Mouse (Mus musculus): Measurements from ENCODE around the gene Gm973. TPM values are rescaled to one million over a fixed set of nuclear protein-coding genes. Genes with fewer than 3 reads are reported as not detected.

The Gm973 gene
- total and polyA plus RNA-seq, 3 experiments = 0.05 to 3.7 TPM; not detected in 1

DNA sequence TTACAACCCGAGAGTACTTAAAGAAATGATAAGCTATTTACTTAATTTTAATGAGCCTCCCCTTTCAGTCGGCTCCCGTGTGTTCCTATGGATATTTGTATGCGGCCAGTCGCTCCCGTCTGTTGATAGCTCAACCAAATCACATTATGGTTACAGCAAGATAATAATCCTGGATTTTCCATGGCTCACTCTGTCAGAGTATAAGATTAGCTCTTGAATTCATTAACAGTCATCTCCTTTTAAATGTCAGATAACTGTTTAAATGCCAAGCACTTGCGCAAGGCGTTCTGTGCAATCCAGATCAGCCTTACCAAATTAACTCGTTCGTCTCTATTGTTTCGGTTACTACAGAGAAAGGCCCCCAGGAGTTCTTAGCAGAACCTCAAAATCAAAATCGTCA is 76.8 kb downstream of the Gm973 start:
- no peak for DNase-seq (ENCODE audit: low spot score)
- ATAC-seq (ENCODE audit: extremely low read depth, insufficient number of reproducible peaks, low FRiP score, poor library complexity, severe bottlenecking) = no peak
- Histone ChIP-seq H3K36me3 (replicated peaks) (no peaks in the 10 kb centered on the region), H3K4me1 (ENCODE audit: insufficient read depth, low read depth, low read length) (no peaks in the 10 kb centered on the region), H3K4me3 (ENCODE audit: low read depth, low read length) (no peak overlapping the region), H3K27me3 (ENCODE audit: insufficient read depth, low read length) (peaks cover 68% of the 10 kb centered on the region), H3K9me3 (replicated peaks) (no peaks in the 10 kb centered on the region)
- TF ChIP-seq POLR2AphosphoS5 (IDR thresholded peaks at IDR 0.05; ENCODE audit: insufficient replicate concordance, low read depth, low read length) (no peak), GATA1 (IDR thresholded peaks at IDR 0.05; ENCODE audit: borderline replicate concordance, low read length) (no peak), TAL1 (conservative IDR thresholded peaks at IDR 0.05; ENCODE audit: low read depth, low read length) (no peak), GATA2 (IDR thresholded peaks at IDR 0.05; ENCODE audit: borderline replicate concordance, low read depth, low read length) (no peak), CTCF (IDR thresholded peaks at IDR 0.05; ENCODE audit: low read depth, low read length) (no peak)

DNA sequence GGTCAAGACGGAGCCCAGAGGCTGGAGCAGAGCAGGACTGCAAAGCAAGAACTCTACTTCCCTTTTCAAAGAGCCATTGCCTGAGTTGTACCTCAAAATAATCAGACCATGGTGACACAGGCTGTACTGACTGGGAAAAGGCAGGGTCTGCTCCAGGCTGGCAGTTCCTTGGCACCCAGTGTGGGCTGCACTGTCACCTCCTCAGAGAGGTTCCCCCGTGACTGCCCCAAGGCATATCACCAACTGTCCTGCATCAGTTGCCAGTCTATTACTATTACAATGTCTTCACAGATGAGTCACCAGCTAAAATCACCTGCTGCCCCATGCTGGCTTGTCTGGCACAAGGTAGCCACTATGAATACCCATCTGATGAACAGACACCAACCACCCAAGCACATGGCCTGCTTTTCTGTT is 77.6 kb downstream of the Gm973 start:
- no peak for TF ChIP-seq CTCF (IDR thresholded peaks at IDR 0.05; ENCODE audit: low read depth, low read length)
- TF ChIP-seq TAL1 (conservative IDR thresholded peaks at IDR 0.05; ENCODE audit: low read depth, low read length) = no peak
- no peak for TF ChIP-seq POLR2AphosphoS5 (IDR thresholded peaks at IDR 0.05; ENCODE audit: insufficient replicate concordance, low read depth, low read length)
- TF ChIP-seq GATA1 (IDR thresholded peaks at IDR 0.05; ENCODE audit: borderline replicate concordance, low read length) = no peak
- peaks cover 71% of the 10 kb centered on the region for H3K27me3 ChIP-seq (ENCODE audit: insufficient read depth, low read length)
- DNase-seq (ENCODE audit: low spot score) (no peak), ATAC-seq (ENCODE audit: extremely low read depth, insufficient number of reproducible peaks, low FRiP score, poor library complexity, severe bottlenecking) (no peak)
- H3K4me3 ChIP-seq (ENCODE audit: low read depth, low read length) = no peak overlapping the region
- H3K9me3 ChIP-seq (replicated peaks) = no peaks in the 10 kb centered on the region
- H3K4me1 ChIP-seq (ENCODE audit: insufficient read depth, low read depth, low read length) = no peaks in the 10 kb centered on the region
- no peaks in the 10 kb centered on the region for H3K36me3 ChIP-seq (replicated peaks)

DNA sequence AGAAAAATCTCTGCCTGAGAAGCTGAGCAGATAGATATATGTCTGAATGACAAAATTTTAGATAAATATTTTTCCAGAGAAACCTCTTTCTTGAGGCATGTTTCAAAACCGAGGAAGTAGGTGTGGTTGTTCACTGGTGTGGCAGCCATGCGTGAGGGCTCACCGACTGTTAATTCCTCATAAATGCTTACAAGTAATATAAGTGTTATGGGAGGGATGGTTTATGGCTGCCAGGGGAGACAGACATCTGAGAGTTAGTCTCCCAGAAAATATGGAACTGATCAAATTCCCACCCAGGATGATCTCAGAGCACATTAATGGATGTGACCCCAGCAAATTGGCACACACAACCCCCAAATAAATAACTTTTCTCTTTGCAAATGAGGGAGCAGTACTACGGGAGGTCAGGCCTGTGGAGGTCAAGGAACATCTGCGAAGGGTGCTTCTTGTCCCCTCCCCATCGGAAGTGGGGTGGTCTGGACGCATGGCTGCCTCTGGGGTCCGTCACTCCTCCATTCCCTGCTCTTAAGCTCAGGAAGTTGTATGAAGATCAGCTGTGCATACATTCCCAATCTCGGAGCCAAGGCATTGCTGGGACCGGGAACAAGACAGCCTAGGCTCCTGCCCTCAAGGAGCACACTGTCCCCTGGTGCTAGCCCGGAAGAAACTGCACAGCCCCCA is 78.7 kb downstream of the Gm973 start:
- TF ChIP-seq TAL1 (conservative IDR thresholded peaks at IDR 0.05; ENCODE audit: low read depth, low read length) = no peak
- no peak for TF ChIP-seq GATA1 (IDR thresholded peaks at IDR 0.05; ENCODE audit: borderline replicate concordance, low read length)
- no peak for TF ChIP-seq POLR2AphosphoS5 (IDR thresholded peaks at IDR 0.05; ENCODE audit: insufficient replicate concordance, low read depth, low read length)
- TF ChIP-seq CTCF (IDR thresholded peaks at IDR 0.05; ENCODE audit: low read depth, low read length) = no peak
- no peak for TF ChIP-seq GATA2 (IDR thresholded peaks at IDR 0.05; ENCODE audit: borderline replicate concordance, low read depth, low read length)
- H3K4me3 ChIP-seq (ENCODE audit: low read depth, low read length) = no peak overlapping the region
- ATAC-seq (ENCODE audit: extremely low read depth, insufficient number of reproducible peaks, low FRiP score, poor library complexity, severe bottlenecking) = no peak
- no peak for DNase-seq (ENCODE audit: low spot score)
- H3K4me1 ChIP-seq (ENCODE audit: insufficient read depth, low read depth, low read length) = no peaks in the 10 kb centered on the region
- no peaks in the 10 kb centered on the region for H3K36me3 ChIP-seq (replicated peaks)
- no peaks in the 10 kb centered on the region for H3K9me3 ChIP-seq (replicated peaks)
- peaks cover 79% of the 10 kb centered on the region for H3K27me3 ChIP-seq (ENCODE audit: insufficient read depth, low read length)

DNA sequence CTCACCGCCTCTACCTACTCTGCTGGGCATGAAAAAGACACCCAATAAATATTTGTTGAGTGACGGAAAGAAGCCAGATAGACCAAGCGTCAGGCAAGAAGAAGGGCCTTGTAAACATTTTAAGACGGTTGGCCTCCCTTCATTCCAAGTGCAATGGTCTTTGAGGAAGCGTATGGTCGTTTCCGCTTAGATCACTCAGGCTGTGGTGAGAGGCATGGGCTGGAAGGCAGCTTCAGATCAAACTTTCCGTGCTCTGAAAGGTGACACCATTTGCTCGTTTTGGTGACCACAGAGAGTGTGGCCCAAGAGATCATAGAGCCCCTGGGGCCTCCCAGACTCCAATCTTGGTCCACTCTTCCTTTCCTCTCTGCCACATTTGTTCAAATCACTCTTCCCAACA is 79.5 kb downstream of the Gm973 start:
- no peaks in the 10 kb centered on the region for H3K4me1 ChIP-seq (ENCODE audit: insufficient read depth, low read depth, low read length)
- DNase-seq (ENCODE audit: low spot score) (no peak), ATAC-seq (ENCODE audit: extremely low read depth, insufficient number of reproducible peaks, low FRiP score, poor library complexity, severe bottlenecking) (no peak)
- TF ChIP-seq CTCF (IDR thresholded peaks at IDR 0.05; ENCODE audit: low read depth, low read length) = no peak
- no peak for TF ChIP-seq TAL1 (conservative IDR thresholded peaks at IDR 0.05; ENCODE audit: low read depth, low read length)
- TF ChIP-seq GATA1 (IDR thresholded peaks at IDR 0.05; ENCODE audit: borderline replicate concordance, low read length) = no peak
- TF ChIP-seq POLR2AphosphoS5 (IDR thresholded peaks at IDR 0.05; ENCODE audit: insufficient replicate concordance, low read depth, low read length) = no peak
- no peak for TF ChIP-seq GATA2 (IDR thresholded peaks at IDR 0.05; ENCODE audit: borderline replicate concordance, low read depth, low read length)
- H3K4me3 ChIP-seq (ENCODE audit: low read depth, low read length) = no peak overlapping the region
- H3K36me3 ChIP-seq (replicated peaks) = no peaks in the 10 kb centered on the region
- H3K9me3 ChIP-seq (replicated peaks) = no peaks in the 10 kb centered on the region
- H3K27me3 ChIP-seq (ENCODE audit: insufficient read depth, low read length) = peaks cover 79% of the 10 kb centered on the region

DNA sequence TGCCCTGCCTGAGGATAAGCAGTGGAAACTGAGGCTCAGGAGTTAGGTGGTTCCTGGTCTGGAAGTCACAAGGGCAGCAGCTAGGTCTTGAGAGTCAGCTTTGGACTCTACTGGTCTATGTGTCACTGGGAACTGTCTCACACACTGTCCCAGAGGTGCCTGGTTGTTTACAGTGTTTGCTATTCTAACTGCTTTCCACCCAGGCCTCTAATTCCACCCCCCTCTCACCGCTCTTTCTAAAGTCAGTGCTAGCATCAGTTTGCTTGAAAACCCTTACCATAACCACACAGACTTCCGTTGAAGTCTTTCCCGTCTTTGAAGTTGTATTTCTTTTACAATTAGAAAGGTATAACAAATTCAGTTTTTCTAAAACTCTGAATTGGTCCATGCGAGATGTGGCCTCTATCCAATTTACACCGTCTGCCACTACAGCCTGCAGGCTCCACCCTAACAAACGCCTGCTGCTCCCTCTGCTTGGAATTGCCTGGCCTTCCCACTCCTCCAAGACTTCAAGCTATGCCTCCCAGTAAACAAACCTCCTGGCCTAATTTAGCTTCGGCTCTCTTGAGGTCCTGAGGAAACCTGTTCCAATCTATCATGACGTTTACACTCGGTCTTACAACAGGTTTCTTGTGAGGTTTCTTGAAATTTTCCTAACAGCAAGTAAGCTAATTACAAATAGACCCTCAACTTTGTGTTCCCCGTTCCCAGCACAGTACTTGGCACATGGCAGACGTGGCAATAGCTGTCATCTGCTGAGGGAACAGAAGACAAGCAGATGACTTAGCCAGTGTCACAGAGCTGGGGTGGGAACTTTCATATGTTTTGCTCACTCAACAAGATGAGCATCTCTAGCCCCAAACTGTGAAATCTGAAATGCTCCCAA is 86.7 kb downstream of the Gm973 start:
- no peaks in the 10 kb centered on the region for H3K9me3 ChIP-seq (replicated peaks)
- H3K36me3 ChIP-seq (replicated peaks) = no peaks in the 10 kb centered on the region
- DNase-seq (ENCODE audit: low spot score) (no peak), ATAC-seq (ENCODE audit: extremely low read depth, insufficient number of reproducible peaks, low FRiP score, poor library complexity, severe bottlenecking) (no peak)
- H3K27me3 ChIP-seq (ENCODE audit: insufficient read depth, low read length) = peaks cover 52% of the 10 kb centered on the region
- H3K4me1 ChIP-seq (ENCODE audit: insufficient read depth, low read depth, low read length) = peaks cover 11% of the 10 kb centered on the region
- TF ChIP-seq TAL1 (conservative IDR thresholded peaks at IDR 0.05; ENCODE audit: low read depth, low read length) = no peak
- no peak for TF ChIP-seq GATA1 (IDR thresholded peaks at IDR 0.05; ENCODE audit: borderline replicate concordance, low read length)
- TF ChIP-seq CTCF (IDR thresholded peaks at IDR 0.05; ENCODE audit: low read depth, low read length) = no peak
- TF ChIP-seq POLR2AphosphoS5 (IDR thresholded peaks at IDR 0.05; ENCODE audit: insufficient replicate concordance, low read depth, low read length) = no peak
- TF ChIP-seq GATA2 (IDR thresholded peaks at IDR 0.05; ENCODE audit: borderline replicate concordance, low read depth, low read length) = no peak
- no peak overlapping the region for H3K4me3 ChIP-seq (ENCODE audit: low read depth, low read length)

DNA sequence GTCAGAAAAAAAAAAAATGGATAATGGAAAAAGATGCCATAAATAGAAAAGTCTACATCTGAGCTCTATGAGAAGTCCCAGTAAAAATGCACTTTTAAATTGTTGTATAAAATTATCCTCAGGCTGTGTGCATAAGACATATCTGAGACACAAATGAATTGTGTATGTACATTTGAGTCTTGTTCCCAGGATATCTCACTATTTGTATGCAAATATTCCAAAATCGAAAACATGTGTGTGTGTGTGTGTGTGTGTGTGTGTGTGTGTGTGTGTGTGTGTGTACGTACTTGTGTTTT is 87.3 kb downstream of the Gm973 start:
- H3K4me3 ChIP-seq (ENCODE audit: low read depth, low read length) = no peak overlapping the region
- peaks cover 17% of the 10 kb centered on the region for H3K4me1 ChIP-seq (ENCODE audit: insufficient read depth, low read depth, low read length)
- DNase-seq (ENCODE audit: low spot score) = no peak
- no peaks in the 10 kb centered on the region for H3K9me3 ChIP-seq (replicated peaks)
- TF ChIP-seq GATA1 (IDR thresholded peaks at IDR 0.05; ENCODE audit: borderline replicate concordance, low read length) (no peak), GATA2 (IDR thresholded peaks at IDR 0.05; ENCODE audit: borderline replicate concordance, low read depth, low read length) (no peak), POLR2AphosphoS5 (IDR thresholded peaks at IDR 0.05; ENCODE audit: insufficient replicate concordance, low read depth, low read length) (no peak), TAL1 (conservative IDR thresholded peaks at IDR 0.05; ENCODE audit: low read depth, low read length) (no peak), CTCF (IDR thresholded peaks at IDR 0.05; ENCODE audit: low read depth, low read length) (no peak)
- ATAC-seq (ENCODE audit: extremely low read depth, insufficient number of reproducible peaks, low FRiP score, poor library complexity, severe bottlenecking) = no peak
- no peaks in the 10 kb centered on the region for H3K36me3 ChIP-seq (replicated peaks)
- H3K27me3 ChIP-seq (ENCODE audit: insufficient read depth, low read length) = peaks cover 47% of the 10 kb centered on the region

All from G1E (cell line).